Mouse (Mus musculus): ENCODE measurements around the gene Pdlim5. TPM values are rescaled to one million over a fixed set of nuclear protein-coding genes. Genes with fewer than 3 reads are reported as not detected.
A peak's percentile ranks its signal among the peaks of the same experiment; 100 is the strongest.

Pdlim5 gene
- polyA plus RNA-seq, 1 experiment from 2014 or later, result 29.1 TPM

GRCm38 (mm10) chr3:142422229-142422628 is 26.7 kb upstream of the Pdlim5 start:
- no peak overlapping the region for H3K4me3 ChIP-seq (ENCODE audit: low read depth, low read length)
- no peaks in the 10 kb centered on the region for H3K36me3 ChIP-seq (ENCODE audit: control insufficient read depth, insufficient read depth, low read length)
- no peaks in the 10 kb centered on the region for H3K27me3 ChIP-seq (replicated peaks; ENCODE audit: control insufficient read depth, insufficient read depth, low read length)
- no peaks in the 10 kb centered on the region for H3K4me1 ChIP-seq (replicated peaks; ENCODE audit: control insufficient read depth, insufficient read depth, low read length)
- no peak overlapping the region for H3K4me2 ChIP-seq
- WGBS, result 91% methylated on average over 4 of the region's 4 CpGs
- H3K9me3 ChIP-seq (ENCODE audit: control insufficient read depth, low read length), result no peaks in the 10 kb centered on the region
- H3K9ac ChIP-seq (ENCODE audit: low read depth, low read length), result no peak overlapping the region
- ATAC-seq (replicated peaks; ENCODE audit: low FRiP score) (no peak), DNase-seq (ENCODE audit: low spot score) (no peak)
- no peak overlapping the region for H3K27ac ChIP-seq (ENCODE audit: low read depth, low read length)

GRCm38 (mm10) chr3:142421470-142421869 is 26.0 kb upstream of the Pdlim5 start:
- ATAC-seq (replicated peaks; ENCODE audit: low FRiP score), result no peak
- DNase-seq (ENCODE audit: low spot score), result no peak
- Histone ChIP-seq H3K9me3 (ENCODE audit: control insufficient read depth, low read length) (no peaks in the 10 kb centered on the region), H3K4me1 (replicated peaks; ENCODE audit: control insufficient read depth, insufficient read depth, low read length) (no peaks in the 10 kb centered on the region), H3K27me3 (replicated peaks; ENCODE audit: control insufficient read depth, insufficient read depth, low read length) (no peaks in the 10 kb centered on the region), H3K36me3 (ENCODE audit: control insufficient read depth, insufficient read depth, low read length) (no peaks in the 10 kb centered on the region), H3K4me3 (ENCODE audit: low read depth, low read length) (no peak overlapping the region), H3K4me2 (no peak overlapping the region), H3K9ac (ENCODE audit: low read depth, low read length) (no peak overlapping the region), H3K27ac (ENCODE audit: low read depth, low read length) (no peak overlapping the region)
- WGBS, result 79% methylated on average over 3 of the region's 3 CpGs

GRCm38 (mm10) chr3:142417996-142418395 is 22.5 kb upstream of the Pdlim5 start:
- Histone ChIP-seq H3K4me1 (replicated peaks; ENCODE audit: control insufficient read depth, insufficient read depth, low read length) (no peaks in the 10 kb centered on the region), H3K27ac (ENCODE audit: low read depth, low read length) (no peak overlapping the region), H3K9me3 (ENCODE audit: control insufficient read depth, low read length) (no peaks in the 10 kb centered on the region), H3K4me3 (ENCODE audit: low read depth, low read length) (no peak overlapping the region), H3K27me3 (replicated peaks; ENCODE audit: control insufficient read depth, insufficient read depth, low read length) (no peaks in the 10 kb centered on the region), H3K9ac (ENCODE audit: low read depth, low read length) (no peak overlapping the region), H3K36me3 (ENCODE audit: control insufficient read depth, insufficient read depth, low read length) (no peaks in the 10 kb centered on the region), H3K4me2 (no peak overlapping the region)
- ATAC-seq (replicated peaks; ENCODE audit: low FRiP score) (no peak), DNase-seq (ENCODE audit: low spot score) (no peak)
- 62% methylated on average over 3 of the region's 3 CpGs for WGBS

- Histone ChIP-seq H3K4me2 (no peak overlapping the region), H3K4me1 (replicated peaks; ENCODE audit: control insufficient read depth, insufficient read depth, low read length) (no peaks in the 10 kb centered on the region), H3K4me3 (ENCODE audit: low read depth, low read length) (no peak overlapping the region), H3K9ac (ENCODE audit: low read depth, low read length) (no peak overlapping the region), H3K27me3 (replicated peaks; ENCODE audit: control insufficient read depth, insufficient read depth, low read length) (no peaks in the 10 kb centered on the region), H3K36me3 (ENCODE audit: control insufficient read depth, insufficient read depth, low read length) (no peaks in the 10 kb centered on the region), H3K27ac (ENCODE audit: low read depth, low read length) (no peak overlapping the region), H3K9me3 (ENCODE audit: control insufficient read depth, low read length) (no peaks in the 10 kb centered on the region)
- WGBS, result 66% methylated on average over 4 of the region's 4 CpGs
- no peak for DNase-seq (ENCODE audit: low spot score)
- no peak for ATAC-seq (replicated peaks; ENCODE audit: low FRiP score)
These were observed 17.9 kb upstream of the Pdlim5 start for GRCm38 (mm10) chr3:142413345-142413885.

GRCm38 (mm10) chr3:142410930-142411329 is 15.4 kb upstream of the Pdlim5 start:
- ATAC-seq (replicated peaks; ENCODE audit: low FRiP score) (no peak), DNase-seq (ENCODE audit: low spot score) (no peak)
- Histone ChIP-seq H3K27me3 (replicated peaks; ENCODE audit: control insufficient read depth, insufficient read depth, low read length) (no peaks in the 10 kb centered on the region), H3K27ac (ENCODE audit: low read depth, low read length) (no peak overlapping the region), H3K36me3 (ENCODE audit: control insufficient read depth, insufficient read depth, low read length) (no peaks in the 10 kb centered on the region), H3K4me1 (replicated peaks; ENCODE audit: control insufficient read depth, insufficient read depth, low read length) (no peaks in the 10 kb centered on the region), H3K4me3 (ENCODE audit: low read depth, low read length) (no peak overlapping the region), H3K9ac (ENCODE audit: low read depth, low read length) (no peak overlapping the region), H3K9me3 (ENCODE audit: control insufficient read depth, low read length) (no peaks in the 10 kb centered on the region), H3K4me2 (no peak overlapping the region)

GRCm38 (mm10) chr3:142394796-142395508 is 544 bp downstream of the Pdlim5 start:
- Histone ChIP-seq H3K4me2 (peak overlapping the region; percentile 73), H3K9me3 (ENCODE audit: control insufficient read depth, low read length) (no peaks in the 10 kb centered on the region), H3K4me1 (replicated peaks; ENCODE audit: control insufficient read depth, insufficient read depth, low read length) (peaks cover 3% of the 10 kb centered on the region; the same call in 1 of the 2 replicates), H3K36me3 (ENCODE audit: control insufficient read depth, insufficient read depth, low read length) (no peaks in the 10 kb centered on the region), H3K9ac (ENCODE audit: low read depth, low read length) (peak overlapping the region; percentile 80), H3K27me3 (replicated peaks; ENCODE audit: control insufficient read depth, insufficient read depth, low read length) (no peaks in the 10 kb centered on the region), H3K27ac (ENCODE audit: low read depth, low read length) (peak overlapping the region; percentile 90), H3K4me3 (ENCODE audit: low read depth, low read length) (peak overlapping the region; percentile 82)
- WGBS, result under 1% methylated on average over 62 of the region's 64 CpGs
- DNase-seq (ENCODE audit: low spot score) (peak; percentile 65), ATAC-seq (replicated peaks; ENCODE audit: low FRiP score) (peak; percentile 79)

- DNase-seq (ENCODE audit: low spot score) (no peak), ATAC-seq (replicated peaks; ENCODE audit: low FRiP score) (no peak)
- 16% methylated on average over 9 of the region's 9 CpGs for WGBS
- H3K27me3 ChIP-seq (replicated peaks; ENCODE audit: control insufficient read depth, insufficient read depth, low read length), result no peaks in the 10 kb centered on the region
- H3K4me2 ChIP-seq, result peak overlapping the region; percentile 73
- H3K27ac ChIP-seq (ENCODE audit: low read depth, low read length), result no peak overlapping the region
- H3K9ac ChIP-seq (ENCODE audit: low read depth, low read length), result peak overlapping the region; percentile 80; the same call in 1 of the 2 replicates
- no peaks in the 10 kb centered on the region for H3K36me3 ChIP-seq (ENCODE audit: control insufficient read depth, insufficient read depth, low read length)
- peaks cover 3% of the 10 kb centered on the region; the same call in 1 of the 2 replicates for H3K4me1 ChIP-seq (replicated peaks; ENCODE audit: control insufficient read depth, insufficient read depth, low read length)
- no peaks in the 10 kb centered on the region for H3K9me3 ChIP-seq (ENCODE audit: control insufficient read depth, low read length)
- peak overlapping the region; percentile 82 for H3K4me3 ChIP-seq (ENCODE audit: low read depth, low read length)
These were observed 1.5 kb downstream of the Pdlim5 start for GRCm38 (mm10) chr3:142394000-142394411.

- no peak for DNase-seq (ENCODE audit: low spot score)
- Histone ChIP-seq H3K27me3 (replicated peaks; ENCODE audit: control insufficient read depth, insufficient read depth, low read length) (no peaks in the 10 kb centered on the region), H3K9ac (ENCODE audit: low read depth, low read length) (no peak overlapping the region), H3K36me3 (ENCODE audit: control insufficient read depth, insufficient read depth, low read length) (no peaks in the 10 kb centered on the region), H3K4me3 (ENCODE audit: low read depth, low read length) (no peak overlapping the region), H3K9me3 (ENCODE audit: control insufficient read depth, low read length) (no peaks in the 10 kb centered on the region), H3K4me2 (no peak overlapping the region), H3K4me1 (replicated peaks; ENCODE audit: control insufficient read depth, insufficient read depth, low read length) (peaks cover 3% of the 10 kb centered on the region; the same call in 1 of the 2 replicates), H3K27ac (ENCODE audit: low read depth, low read length) (no peak overlapping the region)
- no peak for ATAC-seq (replicated peaks; ENCODE audit: low FRiP score)
- WGBS, result 79% methylated on average over 5 of the region's 5 CpGs
These were observed 4.0 kb downstream of the Pdlim5 start for GRCm38 (mm10) chr3:142391531-142391930.

- no peak for DNase-seq (ENCODE audit: low spot score)
- Histone ChIP-seq H3K4me2 (no peak overlapping the region), H3K4me1 (replicated peaks; ENCODE audit: control insufficient read depth, insufficient read depth, low read length) (peaks cover 3% of the 10 kb centered on the region; the same call in 1 of the 2 replicates), H3K9me3 (ENCODE audit: control insufficient read depth, low read length) (no peaks in the 10 kb centered on the region), H3K27me3 (replicated peaks; ENCODE audit: control insufficient read depth, insufficient read depth, low read length) (no peaks in the 10 kb centered on the region), H3K27ac (ENCODE audit: low read depth, low read length) (no peak overlapping the region), H3K36me3 (ENCODE audit: control insufficient read depth, insufficient read depth, low read length) (no peaks in the 10 kb centered on the region), H3K4me3 (ENCODE audit: low read depth, low read length) (no peak overlapping the region), H3K9ac (ENCODE audit: low read depth, low read length) (no peak overlapping the region)
- ATAC-seq (replicated peaks; ENCODE audit: low FRiP score), result no peak
- WGBS, result 77% methylated on average over 2 of the region's 2 CpGs
These were observed 5.2 kb downstream of the Pdlim5 start for GRCm38 (mm10) chr3:142390288-142390687.
